8 mouse cellular contexts compared by ENCODE assay signal in genomic region chr2:83813273-83813892, GRCm38 (mm10). TPM values are rescaled to one million over a fixed set of nuclear protein-coding genes. Genes with fewer than 3 reads are reported as not detected.
DNase-seq lines count a peak whose midpoint lies in the region; ATAC-seq lines count a peak whose summit lies in the region.

No protein-coding gene starts in this region.

- DNase-seq in heart, postnatal 14 days: no peak
- DNase-seq in Muller cell, postnatal 12 days (ENCODE audit: inconsistent ontology term): peak; percentile 46
- no peak for DNase-seq in forebrain, embryonic 11.5 days (ENCODE audit: low spot score)
- DNase-seq in liver, embryonic 13.5 days: no peak
- DNase-seq in spleen, adult 12 weeks (ENCODE audit: low spot score): no peak
- no peak for DNase-seq in urinary bladder, adult 2 months (ENCODE audit: low spot score)

- peaks cover 22% of the 10 kb centered on the region for H3K27me3 ChIP-seq in heart, embryonic 15.5 days
- no peaks in the 10 kb centered on the region for H3K27me3 ChIP-seq in forebrain, embryonic 11.5 days (ENCODE audit: control insufficient read depth, insufficient read depth, low read length)
- H3K27me3 ChIP-seq in liver, embryonic 13.5 days: peaks cover 50% of the 10 kb centered on the region
- H3K27me3 ChIP-seq in stomach, embryonic 16.5 days (ENCODE audit: control insufficient read depth, insufficient read depth, low read length): no peaks in the 10 kb centered on the region; the same call in 1 of the 2 replicates

- 15% methylated on average over 10 of the region's 10 CpGs for WGBS in heart, embryonic 15.5 days
- 14% methylated on average over 10 of the region's 10 CpGs for WGBS in forebrain, embryonic 11.5 days
- WGBS in liver, embryonic 13.5 days (ENCODE audit: insufficient replicate concordance): 17% methylated on average over 10 of the region's 10 CpGs
- 14% methylated on average over 10 of the region's 10 CpGs for WGBS in stomach, embryonic 16.5 days

- H3K4me3 ChIP-seq in heart, embryonic 15.5 days: peak overlapping the region; percentile 79
- peak overlapping the region; percentile 75 for H3K4me3 ChIP-seq in forebrain, embryonic 11.5 days (ENCODE audit: low read depth, low read length)
- H3K4me3 ChIP-seq in liver, embryonic 13.5 days (replicated peaks): peak overlapping the region; percentile 50; the same call in 1 of the 2 replicates
- H3K4me3 ChIP-seq in stomach, embryonic 16.5 days (replicated peaks; ENCODE audit: low read length): peak overlapping the region; percentile 79

- H3K9me3 ChIP-seq in heart, embryonic 15.5 days (replicated peaks): no peaks in the 10 kb centered on the region
- H3K9me3 ChIP-seq in forebrain, embryonic 11.5 days (ENCODE audit: control insufficient read depth, low read length): no peaks in the 10 kb centered on the region
- no peaks in the 10 kb centered on the region for H3K9me3 ChIP-seq in liver, embryonic 13.5 days (replicated peaks)
- H3K9me3 ChIP-seq in stomach, embryonic 16.5 days (replicated peaks; ENCODE audit: control insufficient read depth, low read length): no peaks in the 10 kb centered on the region

- H3K9ac ChIP-seq in heart, embryonic 15.5 days: no peak overlapping the region
- H3K9ac ChIP-seq in forebrain, embryonic 11.5 days (ENCODE audit: low read length): peak overlapping the region; percentile 93
- no peak overlapping the region for H3K9ac ChIP-seq in liver, embryonic 13.5 days
- H3K9ac ChIP-seq in stomach, embryonic 16.5 days (ENCODE audit: low read length): peak overlapping the region; percentile 85; the same call in 1 of the 2 replicates

- no peak for ATAC-seq in heart, embryonic 15.5 days (replicated peaks; ENCODE audit: insufficient number of reproducible peaks, insufficient read depth, low FRiP score, low read depth)
- peak; percentile 25; the same call in 1 of the 2 replicates for ATAC-seq in forebrain, embryonic 11.5 days (replicated peaks; ENCODE audit: low FRiP score)
- no peak for ATAC-seq in liver, embryonic 13.5 days (ENCODE audit: low read depth)
- ATAC-seq in stomach, embryonic 16.5 days (ENCODE audit: insufficient read depth, low FRiP score): no peak

- H3K27ac ChIP-seq in heart, embryonic 15.5 days: no peak overlapping the region
- H3K27ac ChIP-seq in forebrain, embryonic 11.5 days (ENCODE audit: low read depth, low read length): no peak overlapping the region
- H3K27ac ChIP-seq in liver, embryonic 13.5 days: no peak overlapping the region
- H3K27ac ChIP-seq in stomach, embryonic 16.5 days (ENCODE audit: low read length): no peak overlapping the region

- peaks cover 10% of the 10 kb centered on the region; the same call in 1 of the 2 replicates for H3K4me1 ChIP-seq in heart, embryonic 15.5 days (replicated peaks)
- H3K4me1 ChIP-seq in forebrain, embryonic 11.5 days (replicated peaks; ENCODE audit: control insufficient read depth, insufficient read depth, low read length): no peaks in the 10 kb centered on the region; the same call in 1 of the 2 replicates
- peaks cover 6% of the 10 kb centered on the region for H3K4me1 ChIP-seq in liver, embryonic 13.5 days (replicated peaks)
- peaks cover 4% of the 10 kb centered on the region; the same call in 1 of the 2 replicates for H3K4me1 ChIP-seq in stomach, embryonic 16.5 days (ENCODE audit: control insufficient read depth, insufficient read depth, low read length)

- intact Hi-C loops in heart, postnatal 14 days (cut with DNase I): no loop called here

- H3K36me3 ChIP-seq in heart, embryonic 15.5 days: no peaks in the 10 kb centered on the region
- H3K36me3 ChIP-seq in forebrain, embryonic 11.5 days (ENCODE audit: control insufficient read depth, insufficient read depth, low read length): no peaks in the 10 kb centered on the region
- H3K36me3 ChIP-seq in liver, embryonic 13.5 days: no peaks in the 10 kb centered on the region
- no peaks in the 10 kb centered on the region for H3K36me3 ChIP-seq in stomach, embryonic 16.5 days (ENCODE audit: control insufficient read depth, insufficient read depth, low read length)

- peak overlapping the region; percentile 99 for H3K4me2 ChIP-seq in heart, embryonic 15.5 days
- H3K4me2 ChIP-seq in forebrain, embryonic 11.5 days (ENCODE audit: low read depth, low read length, severe bottlenecking): peak overlapping the region; percentile 74
- H3K4me2 ChIP-seq in liver, embryonic 13.5 days: peak overlapping the region; percentile 66
- peak overlapping the region; percentile 95 for H3K4me2 ChIP-seq in stomach, embryonic 16.5 days (ENCODE audit: low read depth, low read length)

RNA-seq across cellular contexts. Expression of gene Fam171b, which starts 0.9 kb away (rescaled TPM):
- polyA plus RNA-seq in heart, embryonic 15.5 days (2015; fragmentation: Nextera tagmentation; extraction: Ambion mirVana): 1.7 and 2.7 TPM in 2 replicates
- 1 to 10 TPM; 1.6 TPM for total RNA-seq in heart, postnatal 14 days (2021)
- polyA plus RNA-seq in forebrain, embryonic 11.5 days (2014; fragmentation: Nextera tagmentation; extraction: Ambion mirVana): 56.6 and 58.9 TPM in 2 replicates
- polyA plus RNA-seq in liver, embryonic 13.5 days (2015; fragmentation: Nextera tagmentation; extraction: Ambion mirVana): 0.32 and 0.59 TPM in 2 replicates
- 12.2 and 13.0 TPM in 2 replicates for polyA plus RNA-seq in stomach, embryonic 16.5 days (2015; fragmentation: Nextera tagmentation; extraction: Ambion mirVana)
- polyA plus RNA-seq in urinary bladder, adult 2 months (2012; rRNA removed): 4.0 and 4.6 TPM in 2 replicates

Comparison
In these comparisons a context has a peak if more than half of its experiments do, and no peak if none do; other contexts are left out.
1. H3K9ac ChIP-seq: peak in forebrain, embryonic 11.5 days (single experiment) and stomach, embryonic 16.5 days (single experiment); none in heart, embryonic 15.5 days (single experiment) and liver, embryonic 13.5 days (single experiment).
2. Peak in every context shown above with its lines, with median percentiles within 50 percentile points of each other: H3K4me2 ChIP-seq and H3K4me3 ChIP-seq.